Mouse (Mus musculus): ENCODE measurements around the gene Upk2.

Gene Upk2

GRCm38 (mm10) chr9:44406906-44407751 lies 47.6 kb downstream of the Upk2 start, which contains the start of the genes Rps25 and Trappc4:
Gene Rps25 (plus strand): TSS chr9:44407139.
Gene Trappc4 (minus strand): TSS chr9:44407600.
- DNase-seq, result peak; percentile 91

GRCm38 (mm10) chr9:44405011-44405410 lies 49.8 kb downstream of the Upk2 start:
- no peak for DNase-seq

Data from cerebellum, adult 11-12 months (tissue).